Mouse (Mus musculus) thymus, adult 2 months (tissue): ENCODE results near the gene Gm20518. TPM values are rescaled to one million over a fixed set of nuclear protein-coding genes. Genes with fewer than 3 reads are reported as not detected.

ENCODE experiments used
- DNase-seq: peaks from one replicate; pipeline ENCODE4 v3.0.0; 2021
- H3K27ac ChIP-seq: fragments of 200-500 bp; 2 replicates; pipeline ENCODE4 v1.5.1; 2012; ENCODE audit warnings: low read length, control low read depth; ENCODE audit not compliant: control insufficient read depth, insufficient read depth
- H3K27me3 ChIP-seq: fragments of 200-500 bp; 2 replicates; pipeline ENCODE4 v1.6.1; 2012; ENCODE audit warnings: mild to moderate bottlenecking, low read length, moderate library complexity, mixed read lengths; ENCODE audit not compliant: control insufficient read depth, insufficient read depth
- H3K36me3 ChIP-seq: fragments of 200-500 bp; 2 replicates; pipeline ENCODE4 v1.6.1; 2012; ENCODE audit warnings: mild to moderate bottlenecking, low read length, moderate library complexity; ENCODE audit not compliant: control insufficient read depth, insufficient read depth
- H3K4me1 ChIP-seq: fragments of 200-500 bp; replicated peaks from 2 replicates; pipeline ENCODE4 v1.6.1; 2012; ENCODE audit warnings: low read length; ENCODE audit not compliant: control insufficient read depth, insufficient read depth
- H3K4me3 ChIP-seq: fragments of 200-500 bp; 2 replicates; pipeline ENCODE4 v1.5.1; 2012; ENCODE audit warnings: mild to moderate bottlenecking, low read length, control low read depth, moderate library complexity; ENCODE audit not compliant: control insufficient read depth, insufficient read depth
- CTCF ChIP-seq: fragments of 200-500 bp; IDR thresholded peaks from 2 replicates; pipeline ENCODE4 v1.5.1; 2012; ENCODE audit warnings: mild to moderate bottlenecking, control low read depth, low read length, moderate library complexity, borderline replicate concordance; ENCODE audit not compliant: control insufficient read depth, poor library complexity, insufficient read depth; ENCODE audit errors: extremely low read depth
- POLR2A ChIP-seq: fragments of 200-500 bp; IDR thresholded peaks from 2 replicates; pipeline ENCODE4 v1.6.1; 2012; ENCODE audit warnings: mild to moderate bottlenecking, low read length, control low read depth, moderate library complexity; ENCODE audit not compliant: control insufficient read depth, poor library complexity, insufficient read depth; ENCODE audit errors: extremely low read depth
- WGBS: fragments of 180-500 bp; shearing (Covaris S2); methylation state at CpG from one replicate; pipeline ENCODE4 v1.1.7; 2018; 5-methylcytosine and 5-hydroxymethylcytosine counted together
- polyA plus RNA-seq: library from polyadenylated mRNA; depleted of rRNA; stranded (reverse); fragments of >200 nt; gene quantifications from 2 replicates; pipeline ENCODE4 v1.2.3, GENCODE M21; 2012

The Gm20518 gene
- polyA plus RNA-seq, 1 experiment, result 4.9 TPM

DNA sequence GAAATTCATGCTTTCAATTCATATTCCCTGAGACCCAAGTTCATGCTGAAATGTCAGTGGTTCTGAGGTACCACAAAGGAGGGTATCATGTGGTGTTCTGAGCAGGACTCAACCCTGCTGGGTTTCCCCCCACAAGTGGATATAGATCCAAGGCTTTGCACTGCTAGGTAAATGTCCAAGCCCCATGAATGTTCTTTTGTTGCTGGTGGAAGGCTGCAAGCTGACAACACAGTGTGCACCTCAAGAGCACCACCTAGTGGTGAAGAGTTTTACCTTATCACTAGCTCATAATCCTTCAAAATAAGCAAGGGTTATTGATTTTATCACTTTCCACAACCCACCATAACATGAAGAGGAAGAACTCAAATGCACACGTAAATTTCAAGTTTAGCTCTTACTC lies 42.5 kb downstream of the Gm20518 start:
- peaks cover 64% of the 10 kb centered on the region for H3K36me3 ChIP-seq

DNA sequence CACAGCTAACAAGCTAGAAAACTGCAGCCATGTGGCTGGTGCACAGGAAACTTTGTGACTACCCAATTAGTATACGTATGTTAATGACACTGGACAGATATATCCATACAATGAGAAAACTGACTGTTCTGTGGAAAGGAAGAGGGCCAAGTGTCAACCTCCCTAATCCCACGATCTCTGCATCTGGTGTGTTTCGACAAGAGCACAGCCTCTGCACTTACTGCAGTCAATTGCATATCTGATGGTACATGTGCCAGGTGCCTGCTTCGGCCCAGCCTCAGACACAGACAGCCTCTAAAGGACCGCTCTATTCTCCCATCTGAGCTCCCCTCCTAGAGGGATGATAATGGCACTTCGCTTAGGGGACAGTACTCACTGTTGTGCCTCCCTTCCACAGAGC lies 43.0 kb downstream of the Gm20518 start:
- no peak overlapping the region for H3K4me3 ChIP-seq
- TF ChIP-seq CTCF (no peak), POLR2A (no peak)
- no peak overlapping the region for H3K27ac ChIP-seq
- no peaks in the 10 kb centered on the region for H3K4me1 ChIP-seq
- DNase-seq, result no peak
- H3K36me3 ChIP-seq, result peaks cover 66% of the 10 kb centered on the region
- H3K27me3 ChIP-seq, result no peaks in the 10 kb centered on the region
- 96% methylated on average over 6 of the region's 6 CpGs for WGBS

More for the DNA sequence above, 42.5 kb downstream of the Gm20518 start:
- no peaks in the 10 kb centered on the region for H3K27me3 ChIP-seq
- no peak for TF ChIP-seq CTCF
- TF ChIP-seq POLR2A, result no peak
- H3K4me1 ChIP-seq, result no peaks in the 10 kb centered on the region
- H3K27ac ChIP-seq, result no peak overlapping the region
- DNase-seq, result peak; percentile 30
- WGBS, result 33% methylated on average over 1 of the region's 1 CpGs
- H3K4me3 ChIP-seq, result no peak overlapping the region

DNA sequence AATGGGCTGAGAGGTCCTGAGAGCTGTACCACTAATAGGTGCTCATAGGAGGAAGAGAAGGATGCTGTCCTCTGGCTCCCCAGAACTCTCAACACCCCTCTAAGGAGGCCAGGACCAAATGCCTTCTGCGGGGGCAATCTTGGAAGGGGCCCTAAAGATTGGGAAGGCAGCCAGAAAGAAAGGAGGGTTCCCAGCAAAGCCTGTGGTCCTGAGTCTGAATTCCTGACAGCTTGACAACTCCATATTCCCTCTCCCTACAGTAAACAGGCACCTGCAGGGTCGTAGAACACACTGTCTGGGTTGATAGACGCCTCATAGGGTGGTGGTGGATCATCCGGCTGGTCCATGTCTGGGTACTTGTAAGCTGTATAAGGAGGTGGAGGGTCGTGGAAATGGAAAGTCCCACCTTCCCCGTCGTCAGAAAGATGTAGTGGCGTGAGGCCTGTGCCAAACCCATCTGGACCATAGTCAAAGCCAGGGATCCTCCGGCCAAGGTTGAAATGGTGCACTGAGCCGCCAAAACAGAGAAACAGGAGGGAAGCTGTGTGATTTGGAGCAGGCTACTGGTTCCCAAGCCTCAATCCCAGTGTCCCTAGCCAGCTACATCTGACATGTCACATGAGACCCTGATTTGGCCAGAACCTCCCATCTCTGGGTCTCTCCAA lies 47.6 kb downstream of the Gm20518 start:
- TF ChIP-seq POLR2A (no peak), CTCF (no peak)
- WGBS, result 96% methylated on average over 10 of the region's 10 CpGs
- H3K36me3 ChIP-seq, result peaks cover 54% of the 10 kb centered on the region
- no peak overlapping the region for H3K27ac ChIP-seq
- H3K4me1 ChIP-seq, result no peaks in the 10 kb centered on the region
- H3K4me3 ChIP-seq, result no peak overlapping the region
- no peak for DNase-seq
- H3K27me3 ChIP-seq, result no peaks in the 10 kb centered on the region

DNA sequence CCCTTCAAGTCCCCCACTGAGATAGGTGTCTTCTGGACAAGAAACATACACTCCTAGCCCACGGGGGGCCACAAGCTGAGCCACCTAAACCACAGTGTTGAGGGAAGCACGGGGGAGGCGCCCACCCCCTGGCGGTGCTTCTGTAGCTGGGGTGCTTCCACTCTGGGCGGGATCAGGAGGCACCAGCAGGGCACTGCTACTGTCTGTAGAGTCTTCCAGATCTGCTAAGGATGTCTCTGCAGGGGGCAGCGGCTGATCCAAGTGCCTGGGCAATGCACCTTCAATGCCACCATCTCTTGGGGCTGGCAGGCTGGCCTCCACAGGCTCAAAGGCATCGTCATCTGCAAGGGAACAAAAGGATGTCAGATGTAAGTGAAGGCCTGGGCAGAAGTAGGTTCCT lies 49.0 kb downstream of the Gm20518 start:
- no peaks in the 10 kb centered on the region for H3K27me3 ChIP-seq
- H3K4me3 ChIP-seq, result no peak overlapping the region
- TF ChIP-seq CTCF, result no peak
- TF ChIP-seq POLR2A, result no peak
- H3K4me1 ChIP-seq, result no peaks in the 10 kb centered on the region
- WGBS, result 91% methylated on average over 7 of the region's 7 CpGs
- H3K27ac ChIP-seq, result no peak overlapping the region
- H3K36me3 ChIP-seq, result peaks cover 43% of the 10 kb centered on the region
- DNase-seq, result no peak

DNA sequence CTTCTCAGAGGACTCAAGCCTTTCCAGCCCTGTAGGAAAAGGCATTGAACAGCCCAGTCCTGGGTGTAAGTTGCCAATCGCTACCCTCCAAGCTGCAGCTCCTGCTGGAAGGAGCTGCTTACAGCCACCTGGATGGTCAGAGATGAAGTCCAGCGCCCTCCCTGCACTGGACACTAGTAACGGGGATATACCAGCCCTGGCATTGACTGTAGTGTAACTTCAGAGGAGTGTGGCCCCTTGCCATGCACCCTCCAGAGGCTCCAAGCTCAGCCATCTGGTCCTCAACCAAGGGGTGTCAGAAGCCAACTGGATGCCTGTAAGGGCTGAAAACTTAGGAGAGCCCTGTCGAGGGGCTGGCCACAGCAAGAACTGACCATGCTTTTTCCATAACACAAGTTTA lies 51.5 kb downstream of the Gm20518 start:
- TF ChIP-seq CTCF, result no peak
- TF ChIP-seq POLR2A, result no peak
- H3K4me3 ChIP-seq, result no peak overlapping the region

DNA sequence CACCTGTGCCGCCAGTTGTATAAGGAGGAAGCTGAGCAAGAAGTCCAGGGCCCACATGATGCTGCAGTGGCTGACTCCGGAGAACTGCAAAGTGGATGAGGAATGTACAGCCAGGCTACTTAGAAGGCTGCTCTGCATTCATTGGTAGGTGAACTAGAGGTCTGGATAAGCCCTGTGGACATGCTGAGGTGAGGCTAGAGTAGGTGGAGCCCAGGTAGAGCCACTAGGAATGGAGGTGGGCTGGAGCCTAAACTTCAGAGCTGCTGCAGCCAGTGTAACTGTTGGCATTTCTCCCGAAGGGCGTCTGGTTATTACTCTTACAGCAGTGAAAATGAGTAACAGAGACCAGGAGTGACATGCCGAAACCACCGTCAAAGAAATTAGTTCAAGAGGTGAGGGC lies 53.4 kb downstream of the Gm20518 start, which contains the start of gene Car15:
Gene Car15 (minus strand): TSS at position 314 of the 400 bp plus-strand sequence.
- Histone ChIP-seq H3K4me1 (0 out of 2 replicates have a peak, but pooled peaks cover 5% of the 10 kb centered on the region), H3K4me3 (no peak within 1 kb of the TSS), H3K27ac (no peak within 1 kb of the TSS), H3K27me3 (peaks cover 11% of the 10 kb centered on the region), H3K36me3 (peaks cover 20% of the 10 kb centered on the region)
- 80% methylated on average over 6 of the region's 6 CpGs for WGBS
- TF ChIP-seq POLR2A (no peak), CTCF (no peak)
- DNase-seq, result no peak

More for the DNA sequence above, 51.5 kb downstream of the Gm20518 start:
- H3K36me3 ChIP-seq, result peaks cover 30% of the 10 kb centered on the region
- no peaks in the 10 kb centered on the region for H3K4me1 ChIP-seq
- no peak overlapping the region for H3K27ac ChIP-seq
- H3K27me3 ChIP-seq, result peaks cover 2% of the 10 kb centered on the region; the same call in 1 of the 2 replicates
- DNase-seq, result no peak
- 93% methylated on average over 4 of the region's 4 CpGs for WGBS
